Mouse (Mus musculus) heart, adult 8-10 months (tissue): ENCODE data around the gene Bend7. TPM values are rescaled to one million over a fixed set of nuclear protein-coding genes. Genes with fewer than 3 reads are reported as not detected.

Source experiments
- DNase-seq: peaks from one replicate; pipeline ENCODE4 v3.0.0; 2022; ENCODE audit warnings: low spot score
- total RNA-seq, 4 experiments: library from RNA; stranded (reverse); gene quantifications; 2 replicates each; pipeline ENCODE4 v1.2.4; 2022

The Bend7 gene
- 1 to 10 TPM; 4.7 to 5.7 (median 5.3) TPM for total RNA-seq

- peak; percentile 14 for DNase-seq
These were observed at the start of gene Bend7 for GRCm38 (mm10) chr2:4717769-4718661. Bend7 (plus strand) TSS chr2:4717831.

GRCm38 (mm10) chr2:4668626-4669025, 49.0 kb upstream of the Bend7 start:
- no peak for DNase-seq

- DNase-seq = no peak
These were observed 47.9 kb upstream of the Bend7 start for GRCm38 (mm10) chr2:4669701-4670100.

GRCm38 (mm10) chr2:4671636-4672035, 46.0 kb upstream of the Bend7 start:
- no peak for DNase-seq

- no peak for DNase-seq
These were observed 37.7 kb upstream of the Bend7 start for GRCm38 (mm10) chr2:4679886-4680285.

GRCm38 (mm10) chr2:4711262-4711661, 6.4 kb upstream of the Bend7 start:
- DNase-seq = no peak

- peak; percentile 22 for DNase-seq
These were observed 406 bp upstream of the Bend7 start for GRCm38 (mm10) chr2:4717081-4717768.

GRCm38 (mm10) chr2:4723088-4723487, 5.5 kb downstream of the Bend7 start:
- no peak for DNase-seq

GRCm38 (mm10) chr2:4730161-4730560, 12.5 kb downstream of the Bend7 start:
- no peak for DNase-seq

GRCm38 (mm10) chr2:4733971-4734370, 16.3 kb downstream of the Bend7 start:
- no peak for DNase-seq

- no peak for DNase-seq
These were observed 18.6 kb downstream of the Bend7 start for GRCm38 (mm10) chr2:4736095-4736797.

- no peak for DNase-seq
These were observed 19.1 kb downstream of the Bend7 start for GRCm38 (mm10) chr2:4736798-4737155.

GRCm38 (mm10) chr2:4751918-4752317, 34.3 kb downstream of the Bend7 start:
- no peak for DNase-seq

GRCm38 (mm10) chr2:4755716-4756115, 38.1 kb downstream of the Bend7 start:
- no peak for DNase-seq

GRCm38 (mm10) chr2:4757218-4757617, 39.6 kb downstream of the Bend7 start:
- DNase-seq = no peak

- no peak for DNase-seq
These were observed 43.1 kb downstream of the Bend7 start for GRCm38 (mm10) chr2:4760741-4761140.

- no peak for DNase-seq
These were observed 44.3 kb downstream of the Bend7 start for GRCm38 (mm10) chr2:4761906-4762305.

- no peak for DNase-seq
These were observed 46.4 kb downstream of the Bend7 start for GRCm38 (mm10) chr2:4764071-4764470.

GRCm38 (mm10) chr2:4770376-4770775, 52.7 kb downstream of the Bend7 start:
- DNase-seq = no peak

GRCm38 (mm10) chr2:4773911-4774310, 56.3 kb downstream of the Bend7 start:
- no peak for DNase-seq

- no peak for DNase-seq
These were observed 59.7 kb downstream of the Bend7 start for GRCm38 (mm10) chr2:4777291-4777690.

GRCm38 (mm10) chr2:4781641-4782040, 64.0 kb downstream of the Bend7 start:
- DNase-seq = no peak
